Mouse (Mus musculus) lung, postnatal 0 days (tissue): Measurements from ENCODE around the gene Gm5741.

Source experiments
- CTCF ChIP-seq: IDR thresholded peaks from 2 replicates; pipeline ENCODE4 v1.5.1; 2016; ENCODE audit warnings: antibody characterized with exemption, mild to moderate bottlenecking
- EP300 ChIP-seq: IDR thresholded peaks from 2 replicates; pipeline ENCODE4 v1.6.1; 2016; ENCODE audit warnings: antibody characterized with exemption, mild to moderate bottlenecking, control low read depth

- TF ChIP-seq CTCF (no peak; the same call in 1 of the 2 replicates), EP300 (no peak)
These were observed 40.9 kb downstream of the Gm5741 start, which contains the start of gene Trir for GRCm38 (mm10) chr8:85026670-85027515.
